Mouse (Mus musculus) liver, embryonic 12.5 days (tissue): ENCODE data around the gene Uchl1. TPM values are rescaled to one million over a fixed set of nuclear protein-coding genes. Genes with fewer than 3 reads are reported as not detected.

Experiments
- polyA plus RNA-seq: library from polyadenylated mRNA; unstranded; fragments of >200 nt; fragmentation: Nextera tagmentation; extraction: Ambion mirVana; gene quantifications from 2 replicates; pipeline ENCODE4 v1.2.1, GENCODE M21; 2016

Uchl1 gene
- polyA plus RNA-seq, 1 experiment from 2014 or later, result 3.0 TPM

Other genes with a start within 250 kb of the Uchl1 start
- gene Apbb2, start 57.3 kb upstream of the Uchl1 start, polyA plus RNA-seq, result 5.9 and 6.1 TPM in 2 replicates
- gene Limch1, start 69.7 kb downstream of the Uchl1 start, polyA plus RNA-seq, result 3.8 and 5.2 TPM in 2 replicates